Mouse (Mus musculus) heart, embryonic 13.5 days (tissue): ENCODE measurements at regions not wholly inside any gene's neighbourhood (a gene's known extent, or its start where the extent isn't known, plus 50 kb on each side); places are given as distances from the start of the nearest gene placed in this dataset.

ENCODE experiments used
- ATAC-seq: fragments of 200-750 bp; cut with Nextera tagmentation; 2 replicates; pipeline ENCODE4 v1.8.0; 2017; ENCODE audit warnings: moderate TSS enrichment; ENCODE audit not compliant: insufficient number of reproducible peaks, low FRiP score, low TSS enrichment; ENCODE audit errors: extremely low read depth
- H3K27ac ChIP-seq: fragments of 300-500 bp; sonication (generic); replicated peaks from 2 replicates; pipeline ENCODE4 v1.5.1; 2015; ENCODE audit warnings: moderate library complexity, mild to moderate bottlenecking, inconsistent platforms
- H3K27me3 ChIP-seq: fragments of 300-500 bp; sonication (generic); replicated peaks from 2 replicates; pipeline ENCODE4 v1.6.1; 2015; ENCODE audit warnings: mild to moderate bottlenecking, inconsistent platforms
- H3K36me3 ChIP-seq: fragments of 300-500 bp; sonication (generic); 2 replicates; pipeline ENCODE4 v1.6.1; 2015; ENCODE audit warnings: mild to moderate bottlenecking, inconsistent platforms
- H3K4me1 ChIP-seq: fragments of 300-500 bp; sonication (generic); 2 replicates; pipeline ENCODE4 v1.6.1; 2015; ENCODE audit warnings: inconsistent platforms
- H3K4me2 ChIP-seq: fragments of 300-500 bp; sonication (generic); 2 replicates; pipeline ENCODE4 v1.6.1; 2015; ENCODE audit warnings: inconsistent platforms, mild to moderate bottlenecking, moderate library complexity
- H3K4me3 ChIP-seq: fragments of 300-500 bp; sonication (generic); 2 replicates; pipeline ENCODE4 v1.5.1; 2015; ENCODE audit warnings: moderate library complexity, mild to moderate bottlenecking, inconsistent platforms
- H3K9ac ChIP-seq: fragments of 300-500 bp; sonication (generic); 2 replicates; pipeline ENCODE4 v1.6.1; 2015; ENCODE audit warnings: inconsistent platforms, mild to moderate bottlenecking, moderate library complexity
- H3K9me3 ChIP-seq: fragments of 300-500 bp; sonication (generic); 2 replicates; pipeline ENCODE4 v1.6.1; 2016; ENCODE audit warnings: inconsistent platforms
- WGBS: fragments of 180-500 bp; shearing (Covaris S2); methylation state at CpG from one replicate; pipeline ENCODE4 v1.1.7; 2015; ENCODE audit warnings: mixed read lengths; 5-methylcytosine and 5-hydroxymethylcytosine counted together

DNA sequence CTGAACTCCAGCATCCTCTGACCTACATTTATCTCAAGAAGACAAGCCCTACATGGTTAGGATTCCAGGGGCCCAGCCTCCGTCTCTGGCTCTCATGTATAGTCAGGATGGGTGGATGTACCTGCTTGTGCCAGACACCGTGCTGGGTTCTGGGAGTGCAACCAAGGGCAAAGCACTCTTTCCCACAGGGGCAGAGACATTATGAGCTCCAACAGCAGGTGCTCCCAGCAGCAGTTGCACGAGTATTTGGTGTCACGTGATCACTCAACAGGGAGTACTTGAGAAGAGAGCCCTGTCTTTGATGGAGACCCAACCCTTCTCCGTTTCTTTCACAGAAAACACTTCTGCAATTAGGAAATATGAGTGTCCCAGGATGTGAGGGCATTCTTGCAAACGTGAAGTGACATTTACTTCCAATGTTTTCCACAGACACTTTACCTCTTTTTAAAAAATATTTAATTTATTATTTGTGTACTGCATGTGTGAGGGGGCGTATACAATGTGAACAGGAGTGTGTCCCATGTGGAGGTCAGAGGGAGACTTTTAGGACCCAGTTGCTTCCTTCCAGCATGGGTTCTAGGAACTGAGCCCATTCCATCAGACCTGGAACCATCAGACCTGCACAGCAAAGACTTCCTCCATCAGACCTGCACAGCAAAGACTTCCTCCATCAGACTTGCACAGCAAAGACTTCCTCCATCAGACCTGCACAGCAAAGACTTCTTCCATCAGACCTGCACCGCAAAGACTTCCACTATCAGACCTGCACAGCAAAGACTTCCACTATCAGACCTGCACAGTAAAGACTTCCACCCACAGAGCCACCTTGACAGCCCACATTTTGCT is 95.5 kb upstream of the Cpm start:
- ATAC-seq: no peak
- H3K27ac ChIP-seq: no peak overlapping the region
- no peaks in the 10 kb centered on the region for H3K9me3 ChIP-seq
- H3K9ac ChIP-seq: no peak overlapping the region
- 72% methylated on average over 8 of the region's 8 CpGs for WGBS
- no peaks in the 10 kb centered on the region for H3K27me3 ChIP-seq
- H3K4me3 ChIP-seq: no peak overlapping the region
- H3K4me2 ChIP-seq: no peak overlapping the region
- H3K36me3 ChIP-seq: no peaks in the 10 kb centered on the region
- no peaks in the 10 kb centered on the region for H3K4me1 ChIP-seq

DNA sequence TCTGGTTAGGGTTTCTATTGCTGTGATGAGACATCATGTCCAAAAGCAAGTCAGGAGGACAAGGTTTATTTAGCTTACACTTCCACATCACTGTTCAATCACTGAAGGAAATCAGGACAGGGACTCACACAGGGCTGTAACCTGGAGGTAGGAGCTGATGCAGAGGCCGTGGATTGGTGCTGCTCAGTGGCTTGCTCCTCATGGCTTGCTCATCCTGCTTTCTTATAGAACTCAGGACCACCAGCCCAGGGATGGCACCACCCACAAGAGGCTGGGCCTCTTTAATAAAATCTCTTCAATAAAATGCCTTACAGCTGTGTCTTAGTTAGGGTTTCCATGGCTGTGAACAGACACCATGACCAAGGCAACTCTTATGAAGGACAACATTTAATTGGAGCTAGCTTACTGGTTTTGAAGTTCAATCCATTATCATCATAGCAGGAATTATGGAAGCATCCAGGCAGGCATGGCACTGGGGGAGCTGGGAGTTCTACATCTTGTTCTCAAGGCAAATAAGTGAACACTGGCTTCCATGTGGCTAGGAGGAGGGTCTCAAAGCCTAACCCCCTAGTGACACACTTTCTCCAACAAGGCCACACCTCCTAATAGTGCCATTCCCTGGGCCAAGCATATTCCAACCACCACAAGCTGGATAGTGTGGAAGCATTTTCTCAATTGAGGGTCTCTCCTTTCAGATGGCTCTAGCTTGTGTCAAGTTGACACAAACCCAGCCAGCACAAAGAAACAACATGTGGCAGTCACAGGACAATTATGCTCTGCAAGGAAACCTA is 96.4 kb upstream of the Cpm start:
- H3K27ac ChIP-seq: no peak overlapping the region
- no peak overlapping the region for H3K4me3 ChIP-seq
- H3K4me2 ChIP-seq: no peak overlapping the region
- no peaks in the 10 kb centered on the region for H3K27me3 ChIP-seq
- no peaks in the 10 kb centered on the region for H3K4me1 ChIP-seq
- no peak for ATAC-seq
- H3K36me3 ChIP-seq: no peaks in the 10 kb centered on the region
- H3K9me3 ChIP-seq: no peaks in the 10 kb centered on the region
- H3K9ac ChIP-seq: no peak overlapping the region
- WGBS: 93% methylated on average over 1 of the region's 1 CpGs

DNA sequence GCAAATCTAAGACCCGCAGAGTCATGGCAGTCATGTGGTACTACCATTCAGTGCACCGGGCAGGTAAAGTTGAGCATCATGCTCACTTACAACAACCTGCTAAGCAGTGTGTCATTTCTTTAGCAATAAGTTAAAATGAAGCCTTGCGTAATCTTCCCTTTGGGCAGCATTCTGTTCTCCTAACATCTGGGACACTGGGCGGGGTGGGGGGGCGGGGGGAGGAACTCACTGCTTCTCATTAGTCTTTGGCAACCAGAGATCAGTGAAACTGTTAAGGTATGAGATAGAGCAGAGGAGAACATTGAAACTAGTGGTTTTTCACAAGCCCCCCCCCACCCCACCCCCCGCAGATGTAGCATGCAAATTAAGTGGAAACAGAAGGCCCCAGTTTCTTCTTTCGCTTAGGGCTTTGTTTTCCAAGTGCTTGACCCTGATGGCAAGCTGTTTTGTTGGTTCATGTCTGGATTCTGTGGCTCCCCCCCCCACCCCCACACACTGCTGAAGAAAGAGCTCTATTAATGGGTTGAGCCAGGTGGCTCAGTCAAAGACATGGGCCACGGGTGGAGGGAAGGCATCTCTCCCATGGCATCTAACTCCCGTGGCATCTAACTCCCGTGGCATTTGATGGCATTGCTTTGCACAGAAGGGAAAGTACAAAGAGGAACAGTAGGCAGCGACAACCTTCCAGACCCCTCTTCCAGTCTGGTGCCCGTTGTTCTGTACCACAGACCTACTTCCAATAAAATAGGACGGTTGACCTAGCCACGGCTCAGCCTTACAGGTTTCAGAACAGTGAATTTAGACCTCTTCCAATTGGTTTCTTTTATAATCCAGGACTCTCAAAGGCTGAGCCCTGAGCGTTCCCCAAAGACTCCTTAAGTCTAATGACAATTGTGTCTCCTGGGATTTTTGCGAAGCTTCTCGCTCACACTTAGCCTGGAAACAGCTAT is 97.2 kb upstream of the Cpm start:
- Histone ChIP-seq H3K36me3 (no peaks in the 10 kb centered on the region), H3K27me3 (no peaks in the 10 kb centered on the region), H3K9me3 (no peaks in the 10 kb centered on the region), H3K4me3 (no peak overlapping the region), H3K27ac (no peak overlapping the region), H3K4me1 (no peaks in the 10 kb centered on the region), H3K9ac (no peak overlapping the region), H3K4me2 (no peak overlapping the region)
- no peak for ATAC-seq
- 84% methylated on average over 17 of the region's 17 CpGs for WGBS

DNA sequence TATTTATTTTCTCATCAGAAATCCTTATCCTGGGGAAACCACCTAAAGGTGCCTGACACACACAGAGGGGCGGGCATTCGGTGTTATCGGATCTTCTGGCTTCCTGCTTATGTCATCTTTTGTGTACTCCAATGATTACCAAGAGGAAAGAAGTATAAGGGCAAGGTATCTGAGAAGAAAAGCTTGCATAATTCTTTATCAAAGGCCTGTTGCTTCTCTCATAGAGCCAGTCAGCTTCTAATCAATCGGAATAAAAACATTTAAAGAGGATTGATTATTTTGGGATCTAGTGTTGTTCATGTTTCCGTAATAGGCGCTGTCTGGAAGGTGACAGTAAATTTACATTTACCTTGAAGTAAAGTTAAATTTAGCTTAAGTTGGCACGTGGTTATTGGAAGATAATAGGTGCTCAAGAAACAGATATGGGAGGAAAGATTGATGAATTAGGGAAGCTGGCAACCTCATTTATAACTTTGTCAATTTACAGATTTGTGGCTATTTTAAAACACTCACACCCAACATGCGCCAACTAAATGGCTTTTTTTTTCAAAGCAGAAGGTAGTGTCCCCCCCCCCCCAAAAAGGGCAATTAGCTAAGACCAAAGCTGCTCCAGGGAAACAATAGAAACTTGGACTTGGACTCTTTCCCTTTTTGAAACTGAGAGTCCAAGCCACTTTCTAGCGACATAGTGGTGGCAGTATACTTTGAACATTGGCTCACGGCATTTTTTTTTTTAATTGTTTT is 98.3 kb upstream of the Cpm start:
- H3K4me3 ChIP-seq: no peak overlapping the region
- 75% methylated on average over 10 of the region's 10 CpGs for WGBS
- ATAC-seq: no peak

DNA sequence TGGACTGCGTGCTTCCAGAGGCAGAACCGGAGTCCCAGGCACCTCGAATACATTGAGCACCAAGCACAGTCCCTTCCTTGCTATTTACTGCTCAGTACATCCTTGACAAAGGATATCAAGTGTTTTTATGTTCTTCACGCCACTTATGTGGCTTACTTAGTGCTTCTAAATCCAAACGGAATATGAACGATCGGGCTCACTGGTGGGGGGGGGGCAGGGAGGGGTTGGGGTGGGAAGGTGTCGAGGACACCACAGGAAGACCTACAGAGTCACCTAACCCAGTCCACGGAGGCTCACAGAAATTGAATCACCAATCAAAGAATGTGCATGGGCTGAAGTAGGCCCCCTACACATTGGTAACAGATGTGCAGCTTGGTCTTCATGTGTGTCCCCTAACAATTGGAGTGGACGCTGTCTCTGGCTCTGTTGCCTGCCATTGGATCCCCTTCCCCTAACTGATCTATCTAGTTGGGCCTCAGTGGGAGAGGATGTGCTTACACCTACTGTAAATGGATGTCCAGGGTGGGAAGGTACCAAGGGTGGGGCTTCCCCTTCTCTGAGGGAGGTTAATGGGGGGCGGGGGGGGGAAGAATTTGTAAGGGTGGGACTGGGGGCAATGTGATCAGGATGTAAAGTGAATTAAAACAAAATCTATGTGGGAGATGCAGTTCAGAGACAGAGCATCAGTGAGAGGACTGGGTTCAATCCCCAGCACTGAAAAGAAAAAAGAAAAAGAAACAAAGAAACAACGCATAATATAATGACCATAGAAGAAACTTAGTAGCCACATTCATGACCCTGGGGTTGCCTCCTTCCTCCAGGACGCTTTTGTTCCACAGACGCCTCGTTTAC is 99.1 kb upstream of the Cpm start:
- 61% methylated on average over 15 of the region's 15 CpGs for WGBS
- H3K4me1 ChIP-seq: no peaks in the 10 kb centered on the region

More for the DNA sequence above, 98.3 kb upstream of the Cpm start:
- H3K27ac ChIP-seq: no peak overlapping the region
- no peak overlapping the region for H3K4me2 ChIP-seq
- no peak overlapping the region for H3K9ac ChIP-seq
- no peaks in the 10 kb centered on the region for H3K36me3 ChIP-seq
- no peaks in the 10 kb centered on the region for H3K4me1 ChIP-seq
- no peaks in the 10 kb centered on the region for H3K9me3 ChIP-seq
- H3K27me3 ChIP-seq: no peaks in the 10 kb centered on the region

DNA sequence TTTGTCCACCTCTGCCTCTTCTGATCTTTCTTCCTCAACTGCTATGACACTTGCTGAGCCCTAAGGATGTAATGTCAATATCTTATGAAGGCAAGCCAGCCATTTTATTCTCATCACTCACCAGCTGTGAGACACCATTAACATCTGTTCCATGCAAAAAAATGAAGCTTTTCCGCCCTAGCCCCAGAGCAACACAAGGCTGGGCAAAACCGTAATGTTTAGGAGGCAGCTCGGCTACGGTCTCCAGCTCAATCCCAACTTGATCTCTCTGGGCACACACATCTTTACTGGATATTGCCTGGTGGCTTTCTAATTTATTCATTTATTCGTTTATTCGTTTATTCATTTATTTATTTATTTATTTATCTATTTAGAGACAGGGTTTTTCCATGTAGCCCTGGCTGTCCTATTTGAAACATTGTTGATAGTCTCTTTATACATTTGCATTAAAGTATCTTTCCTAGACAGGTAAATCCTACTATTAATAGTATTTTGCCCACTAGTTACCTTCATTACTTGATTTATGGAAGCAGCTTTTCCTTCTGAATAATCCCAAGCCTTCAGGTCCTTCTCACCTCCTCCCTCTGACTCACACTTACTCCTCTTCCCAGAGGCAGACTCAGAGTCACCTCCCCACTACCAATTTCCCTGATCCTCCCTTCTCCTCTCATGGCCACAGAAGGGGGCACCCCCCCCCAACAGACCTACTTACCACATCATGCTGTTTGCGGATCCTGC is 99.9 kb upstream of the Cpm start:
- H3K9me3 ChIP-seq: no peaks in the 10 kb centered on the region
- ATAC-seq: no peak
- H3K4me2 ChIP-seq: no peak overlapping the region
- no peaks in the 10 kb centered on the region for H3K27me3 ChIP-seq
- no peaks in the 10 kb centered on the region for H3K36me3 ChIP-seq
- H3K9ac ChIP-seq: no peak overlapping the region
- H3K4me1 ChIP-seq: no peaks in the 10 kb centered on the region
- no peak overlapping the region for H3K4me3 ChIP-seq
- H3K27ac ChIP-seq: no peak overlapping the region
- WGBS: 76% methylated on average over 7 of the region's 7 CpGs

More for the DNA sequence above, 99.1 kb upstream of the Cpm start:
- Histone ChIP-seq H3K4me2 (no peak overlapping the region), H3K27ac (no peak overlapping the region), H3K9ac (no peak overlapping the region), H3K9me3 (no peaks in the 10 kb centered on the region), H3K27me3 (no peaks in the 10 kb centered on the region), H3K4me3 (no peak overlapping the region), H3K36me3 (no peaks in the 10 kb centered on the region)
- no peak for ATAC-seq

DNA sequence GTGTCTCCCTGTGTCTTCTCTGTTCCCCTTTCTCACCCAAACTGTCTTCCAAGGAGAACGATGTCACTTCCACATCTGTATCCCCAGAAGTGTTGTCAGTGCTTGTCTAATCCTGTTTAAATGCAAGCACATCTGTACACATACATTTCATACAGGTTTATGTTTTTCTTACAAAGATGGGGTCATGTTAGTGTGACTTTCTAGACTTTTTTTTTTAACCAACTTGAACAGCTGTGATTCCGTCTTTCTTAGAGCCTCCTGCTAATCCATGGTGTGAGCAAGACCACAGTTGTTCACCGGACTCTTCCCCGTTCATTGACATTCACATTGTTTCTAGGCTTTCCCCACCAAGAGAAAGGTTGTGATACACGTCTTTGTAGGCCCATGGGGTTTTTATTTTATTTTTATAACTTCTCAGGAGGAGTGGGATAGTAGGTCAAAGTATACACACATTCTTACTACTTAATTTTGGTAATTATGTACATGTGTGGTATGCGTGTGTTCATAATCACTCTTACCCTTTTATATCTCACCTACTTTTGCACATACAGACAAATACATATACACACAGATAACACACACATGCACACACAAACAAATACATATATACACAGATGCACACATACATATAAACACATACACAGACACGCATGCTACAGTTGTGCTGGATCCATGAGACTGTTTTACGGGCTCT is 100.6 kb upstream of the Cpm start:
- Histone ChIP-seq H3K27me3 (no peaks in the 10 kb centered on the region), H3K4me3 (no peak overlapping the region), H3K36me3 (no peaks in the 10 kb centered on the region), H3K4me2 (no peak overlapping the region), H3K9me3 (no peaks in the 10 kb centered on the region), H3K27ac (no peak overlapping the region), H3K4me1 (no peaks in the 10 kb centered on the region), H3K9ac (no peak overlapping the region)
- WGBS: 83% methylated on average over 8 of the region's 8 CpGs
- ATAC-seq: no peak

DNA sequence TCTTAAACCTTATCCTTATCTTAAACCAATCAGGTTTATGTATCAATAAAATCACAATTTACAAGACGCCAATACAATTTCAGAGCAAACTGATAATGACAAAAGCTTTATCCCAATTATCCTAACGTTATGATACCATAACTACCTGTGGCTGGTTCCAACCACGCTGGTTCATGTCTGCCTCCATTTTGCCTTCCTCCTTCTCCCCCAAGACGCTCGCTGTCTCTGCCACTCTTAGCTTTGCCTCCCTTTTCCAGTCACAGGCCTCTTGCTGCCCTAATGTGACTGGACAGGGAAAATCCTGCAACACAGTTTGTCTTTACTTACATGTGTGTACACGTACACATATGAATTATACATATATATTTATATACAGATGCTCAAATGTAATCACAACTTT is 101.3 kb upstream of the Cpm start:
- ATAC-seq: no peak
- H3K27ac ChIP-seq: no peak overlapping the region
- no peak overlapping the region for H3K4me3 ChIP-seq
- H3K9ac ChIP-seq: no peak overlapping the region
- no peaks in the 10 kb centered on the region for H3K36me3 ChIP-seq
- no peaks in the 10 kb centered on the region for H3K27me3 ChIP-seq
- H3K4me1 ChIP-seq: no peaks in the 10 kb centered on the region
- no peak overlapping the region for H3K4me2 ChIP-seq
- 81% methylated on average over 6 of the region's 6 CpGs for WGBS
- H3K9me3 ChIP-seq: no peaks in the 10 kb centered on the region

DNA sequence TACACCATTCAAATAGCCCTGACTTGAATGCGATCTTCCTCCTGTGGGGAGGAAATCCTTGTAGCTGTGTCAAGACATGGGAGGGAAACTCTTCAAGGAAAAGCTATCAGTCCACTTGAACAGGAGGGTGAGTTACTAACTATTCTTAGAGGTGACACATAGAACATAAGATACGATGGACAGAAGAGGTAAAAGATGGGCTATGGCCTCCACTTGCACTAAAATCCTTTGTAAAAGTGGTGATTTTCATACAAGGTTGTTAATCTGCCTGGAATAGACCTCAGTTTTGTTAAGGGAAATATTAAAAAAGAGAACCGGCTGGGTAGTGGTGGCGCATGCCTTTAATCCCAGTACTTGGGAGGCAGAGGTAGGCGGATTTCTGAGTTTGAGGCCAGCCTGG is 102.1 kb upstream of the Cpm start:
- no peaks in the 10 kb centered on the region; the same call in 1 of the 2 replicates for H3K27me3 ChIP-seq
- H3K27ac ChIP-seq: no peak overlapping the region
- no peak overlapping the region for H3K9ac ChIP-seq
- no peaks in the 10 kb centered on the region for H3K9me3 ChIP-seq
- H3K4me1 ChIP-seq: no peaks in the 10 kb centered on the region
- H3K4me2 ChIP-seq: no peak overlapping the region
- 89% methylated on average over 5 of the region's 5 CpGs for WGBS
- no peak overlapping the region for H3K4me3 ChIP-seq
- ATAC-seq: no peak
- H3K36me3 ChIP-seq: no peaks in the 10 kb centered on the region
